Mouse (Mus musculus) hindbrain, embryonic 14.5 days (tissue): ENCODE data around the gene Olfr653. TPM values are rescaled to one million over a fixed set of nuclear protein-coding genes. Genes with fewer than 3 reads are reported as not detected.

Experiments
- ATAC-seq: fragments of 200-750 bp; cut with Nextera tagmentation; 2 replicates; pipeline ENCODE4 v1.8.0; 2017; ENCODE audit warnings: moderate number of reproducible peaks, mild to moderate bottlenecking, moderate TSS enrichment, moderate library complexity; ENCODE audit not compliant: low FRiP score
- DNase-seq: peaks from one replicate; pipeline ENCODE4 v3.0.0-alpha.2; 2015; ENCODE audit warnings: low spot score
- H3K27ac ChIP-seq: fragments of 300-500 bp; sonication (generic); 2 replicates; pipeline ENCODE4 v1.5.1; 2014; ENCODE audit warnings: mild to moderate bottlenecking, moderate library complexity
- H3K27me3 ChIP-seq: fragments of 300-500 bp; sonication (generic); 2 replicates; pipeline ENCODE4 v1.6.1; 2014; ENCODE audit warnings: mild to moderate bottlenecking, low read length, mixed read lengths; ENCODE audit not compliant: control insufficient read depth, insufficient read depth
- H3K36me3 ChIP-seq: fragments of 300-500 bp; sonication (generic); replicated peaks from 2 replicates; pipeline ENCODE4 v1.6.1; 2014; ENCODE audit not compliant: control insufficient read depth, insufficient read depth
- H3K4me1 ChIP-seq: fragments of 300-500 bp; sonication (generic); replicated peaks from 2 replicates; pipeline ENCODE4 v1.6.1; 2014; ENCODE audit warnings: antibody characterized with exemption, low read length, mixed read lengths; ENCODE audit not compliant: control insufficient read depth, insufficient read depth
- H3K4me2 ChIP-seq: fragments of 300-500 bp; sonication (generic); replicated peaks from 2 replicates; pipeline ENCODE4 v1.6.1; 2014; ENCODE audit warnings: mild to moderate bottlenecking, moderate library complexity
- H3K4me3 ChIP-seq: fragments of 300-500 bp; sonication (generic); replicated peaks from 2 replicates; pipeline ENCODE4 v1.5.1; 2014; ENCODE audit warnings: mild to moderate bottlenecking, low read length
- H3K9ac ChIP-seq: fragments of 300-500 bp; sonication (generic); 2 replicates; pipeline ENCODE4 v1.6.1; 2014
- H3K9me3 ChIP-seq: fragments of 300-500 bp; sonication (generic); 2 replicates; pipeline ENCODE4 v1.6.1; 2016; ENCODE audit warnings: low read length; ENCODE audit not compliant: control insufficient read depth
- WGBS: fragments of 180-500 bp; shearing (Covaris S2); extraction: QIAGEN DNeasy Blood & Tissue Kit; methylation state at CpG from one replicate; pipeline ENCODE4 v1.1.7; 2014; 5-methylcytosine and 5-hydroxymethylcytosine counted together
- polyA plus RNA-seq: library from polyadenylated mRNA; unstranded; fragments of >200 nt; fragmentation: Nextera tagmentation; extraction: Ambion mirVana; gene quantifications from 2 replicates; pipeline ENCODE4 v1.2.1, GENCODE M21; 2014

Gene Olfr653
- polyA plus RNA-seq, 1 experiment from 2014 or later, result 0.05 TPM

DNA sequence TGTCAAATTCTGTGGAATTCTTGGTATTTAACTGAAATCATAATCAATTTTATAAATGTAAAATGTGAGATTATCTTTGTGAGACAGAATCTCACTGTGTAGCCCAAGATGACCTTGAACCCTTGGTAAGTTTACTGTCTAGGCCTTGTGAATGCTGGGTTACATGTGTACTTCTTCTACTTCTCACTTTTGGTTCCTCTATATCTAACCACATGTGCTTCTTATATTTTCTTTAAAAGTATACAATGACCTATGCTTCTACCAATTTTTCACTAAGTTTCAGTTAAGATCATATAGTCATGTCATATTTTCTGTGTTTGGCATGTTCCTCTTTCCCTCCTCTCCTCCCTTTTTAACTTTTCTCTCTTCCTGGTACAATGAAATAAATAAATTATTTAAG, 27.6 kb downstream of the Olfr653 start:
- no peak for DNase-seq
- ATAC-seq, result no peak
- no peak overlapping the region for H3K9ac ChIP-seq
- no peak overlapping the region for H3K4me3 ChIP-seq
- no peaks in the 10 kb centered on the region for H3K4me1 ChIP-seq
- no peaks in the 10 kb centered on the region for H3K27me3 ChIP-seq
- H3K36me3 ChIP-seq, result no peaks in the 10 kb centered on the region
- H3K27ac ChIP-seq, result no peak overlapping the region
- H3K9me3 ChIP-seq, result no peaks in the 10 kb centered on the region
- no peak overlapping the region for H3K4me2 ChIP-seq

- Histone ChIP-seq H3K4me1 (no peaks in the 10 kb centered on the region), H3K4me2 (no peak within 1 kb of the TSS), H3K27ac (no peak within 1 kb of the TSS), H3K9ac (no peak within 1 kb of the TSS), H3K36me3 (no peaks in the 10 kb centered on the region), H3K27me3 (no peaks in the 10 kb centered on the region), H3K9me3 (no peaks in the 10 kb centered on the region), H3K4me3 (no peak within 1 kb of the TSS)
- 79% methylated on average over 4 of the region's 4 CpGs for WGBS
- DNase-seq (no peak), ATAC-seq (no peak)
Observed at GRCm38 (mm10) chr7:104613655-104614054, 36.5 kb downstream of the Olfr653 start, which contains the start of gene Olfr656. Gene Olfr656, plus strand, starts transcription at chr7:104613955.

DNA sequence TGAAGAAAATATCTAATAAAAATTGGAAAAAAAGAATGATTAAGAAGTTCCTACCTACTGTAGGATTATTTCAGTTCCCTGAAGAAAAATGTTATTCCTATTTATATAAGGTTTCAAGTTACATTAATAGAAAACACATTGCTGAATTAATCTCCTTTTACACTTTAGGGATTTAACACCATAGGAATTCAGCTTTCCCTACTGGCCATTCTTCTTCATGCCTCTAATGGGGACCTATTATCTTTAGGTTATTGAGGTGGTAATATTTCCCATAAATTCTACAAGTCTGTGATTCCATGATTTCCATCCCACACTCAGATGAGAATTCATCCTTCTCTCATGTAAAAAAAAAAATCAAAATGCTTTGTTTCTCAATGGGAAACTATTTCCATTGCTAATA, 47.4 kb downstream of the Olfr653 start, which contains the start of gene Olfr657:
Gene Olfr657 (plus strand): TSS at position 301 of the 400 bp plus-strand sequence.
- no peak within 1 kb of the TSS for H3K4me2 ChIP-seq
- no peaks in the 10 kb centered on the region for H3K4me1 ChIP-seq
- ATAC-seq (no peak), DNase-seq (no peak)
- H3K36me3 ChIP-seq, result no peaks in the 10 kb centered on the region
- H3K9me3 ChIP-seq, result no peaks in the 10 kb centered on the region
- no peak within 1 kb of the TSS for H3K9ac ChIP-seq
- H3K27me3 ChIP-seq, result no peaks in the 10 kb centered on the region
- H3K27ac ChIP-seq, result no peak within 1 kb of the TSS
- H3K4me3 ChIP-seq, result no peak within 1 kb of the TSS

Other genes starting within 250 kb of the Olfr653 start
- gene Trim34b, start 247.8 kb upstream of the Olfr653 start, polyA plus RNA-seq, result not detected in 2 replicates
- gene Trim12c, start 224.0 kb upstream of the Olfr653 start, polyA plus RNA-seq, result 0.94 and 1.4 TPM in 2 replicates
- gene Trim30b, start 207.4 kb upstream of the Olfr653 start, polyA plus RNA-seq, result not detected in 2 replicates
- 0.11 TPM in 1 of 2 replicates, not detected in the other for gene Trim30c, start 176.5 kb upstream of the Olfr653 start, polyA plus RNA-seq
- gene Trim30a, start 112.1 kb upstream of the Olfr653 start, polyA plus RNA-seq, result 0.43 and 0.83 TPM in 2 replicates
- 0.19 and 0.70 TPM in 2 replicates for gene Trim30d, start 69.5 kb upstream of the Olfr653 start, polyA plus RNA-seq
- not detected in 2 replicates for gene Olfr651, start 27.2 kb upstream of the Olfr653 start, polyA plus RNA-seq
- gene Olfr652, start 16.4 kb upstream of the Olfr653 start, polyA plus RNA-seq, result 0.04 and 0.07 TPM in 2 replicates
- not detected in 2 replicates for gene Olfr654, start 9.7 kb downstream of the Olfr653 start, polyA plus RNA-seq
- 0.09 TPM in 1 of 2 replicates, not detected in the other for gene Olfr655, start 24.5 kb downstream of the Olfr653 start, polyA plus RNA-seq
- gene Olfr656, start 36.6 kb downstream of the Olfr653 start, polyA plus RNA-seq, result 0.04 TPM in 1 of 2 replicates, not detected in the other
- not detected in 2 replicates for gene Olfr657, start 47.5 kb downstream of the Olfr653 start, polyA plus RNA-seq
- 0.12 and 0.27 TPM in 2 replicates for gene Olfr658, start 70.0 kb downstream of the Olfr653 start, polyA plus RNA-seq
- gene Olfr659, start 89.4 kb downstream of the Olfr653 start, polyA plus RNA-seq, result not detected in 2 replicates
- not detected in 2 replicates for gene Olfr661, start 109.2 kb downstream of the Olfr653 start, polyA plus RNA-seq
- gene Usp17le, start 200.2 kb downstream of the Olfr653 start, polyA plus RNA-seq, result not detected in 2 replicates